Mouse (Mus musculus) C2C12 (cell line): ENCODE data around the gene Gm5414.

ENCODE experiments used
- CEBPB ChIP-seq: IDR thresholded peaks from one replicate; pipeline ENCODE4 v1.6.1; 2011; ENCODE audit warnings: low read depth, mild to moderate bottlenecking, control low read depth, moderate library complexity
- CTCF ChIP-seq: IDR thresholded peaks from one replicate; pipeline ENCODE4 v1.5.1; 2011; ENCODE audit not compliant: control insufficient read depth, insufficient read depth, insufficient read length
- FOSL1 ChIP-seq: IDR thresholded peaks from one replicate; pipeline ENCODE4 v1.8.0; 2011; ENCODE audit warnings: mild to moderate bottlenecking, low read length; ENCODE audit not compliant: poor library complexity, insufficient read depth, severe bottlenecking
- MYOD1 ChIP-seq: IDR thresholded peaks from one replicate; pipeline ENCODE4 v1.6.1; 2011; ENCODE audit warnings: low read depth; ENCODE audit not compliant: control insufficient read depth, insufficient read length
- MYOG ChIP-seq: IDR thresholded peaks from one replicate; pipeline ENCODE4 v1.6.1; 2011; ENCODE audit not compliant: control insufficient read depth, insufficient read length; ENCODE audit errors: extremely low read depth
- USF1 ChIP-seq: IDR thresholded peaks from one replicate; pipeline ENCODE4 v1.6.1; 2011; ENCODE audit warnings: low read depth, mild to moderate bottlenecking, control low read depth, moderate library complexity

DNA sequence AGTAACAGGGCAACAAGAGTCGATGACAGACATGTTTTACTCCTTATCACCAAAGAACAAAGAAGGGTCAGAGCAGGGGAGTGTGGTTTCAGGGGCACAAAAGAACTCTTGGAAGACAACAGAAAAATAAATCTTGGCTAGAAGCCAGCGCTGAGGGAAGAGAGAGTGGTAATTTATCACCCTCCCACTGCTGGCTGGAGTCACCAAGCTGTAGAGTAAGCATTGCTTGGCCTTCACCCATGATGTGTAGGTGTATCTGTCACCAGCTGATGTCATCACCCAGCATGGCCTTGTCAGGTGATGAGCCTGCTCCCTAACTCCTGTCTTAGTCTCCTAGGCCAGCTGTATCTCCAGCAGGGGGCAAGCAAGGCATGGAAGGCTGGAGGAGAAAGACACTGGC, 43.5 kb downstream of the Gm5414 start:
- no peak for TF ChIP-seq CTCF
- no peak for TF ChIP-seq FOSL1
- no peak for TF ChIP-seq USF1
- TF ChIP-seq MYOD1 = no peak
- TF ChIP-seq CEBPB = no peak
- TF ChIP-seq MYOG = no peak
